Mouse (Mus musculus) brain, embryonic 14.5 days (tissue): ENCODE data around the gene Siae. TPM values are rescaled to one million over a fixed set of nuclear protein-coding genes. Genes with fewer than 3 reads are reported as not detected.

ENCODE experiments used
- DNase-seq: peaks from one replicate; pipeline ENCODE4 v3.0.0-alpha.2; 2011; ENCODE audit warnings: low read depth
- CTCF ChIP-seq: fragments of 200-500 bp; IDR thresholded peaks from 2 replicates; pipeline ENCODE4 v1.5.1; 2012; ENCODE audit warnings: inconsistent platforms, mild to moderate bottlenecking, moderate library complexity, borderline replicate concordance; ENCODE audit not compliant: insufficient read depth, insufficient read length; ENCODE audit errors: extremely low read depth
- POLR2A ChIP-seq: fragments of 200-500 bp; IDR thresholded peaks from 2 replicates; pipeline ENCODE4 v1.6.1; 2012; ENCODE audit warnings: mild to moderate bottlenecking, inconsistent platforms, borderline replicate concordance; ENCODE audit not compliant: poor library complexity, insufficient read depth, insufficient read length, severe bottlenecking; ENCODE audit errors: extremely low read depth
- polyA plus RNA-seq: library from polyadenylated mRNA; depleted of rRNA; stranded (reverse); fragments of >200 nt; gene quantifications from 2 replicates; pipeline ENCODE4 v1.2.3, GENCODE M21; 2012

The Siae gene
- polyA plus RNA-seq, 1 experiment = 7.8 TPM

DNA sequence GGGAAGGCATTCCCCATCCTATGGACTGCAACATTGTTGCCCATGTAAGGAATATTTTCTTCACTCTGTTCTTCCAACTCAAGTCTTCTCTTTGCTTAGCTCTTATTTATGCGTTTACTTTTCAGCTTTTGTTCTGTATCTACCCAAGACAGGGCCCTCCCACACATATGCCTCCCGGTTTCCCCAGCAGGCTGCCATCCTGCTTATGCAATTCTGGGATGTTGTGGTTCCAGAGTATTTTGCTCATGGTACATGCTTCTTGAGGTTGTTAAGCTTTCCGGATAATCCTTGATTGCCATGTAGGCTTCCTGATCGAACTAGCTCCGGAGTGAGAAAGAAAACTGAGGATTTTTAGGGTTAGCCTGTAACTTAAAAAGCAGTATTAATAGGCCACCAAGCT is 59.7 kb downstream of the Siae start:
- no peak for TF ChIP-seq CTCF
- TF ChIP-seq POLR2A = no peak
- DNase-seq = no peak

DNA sequence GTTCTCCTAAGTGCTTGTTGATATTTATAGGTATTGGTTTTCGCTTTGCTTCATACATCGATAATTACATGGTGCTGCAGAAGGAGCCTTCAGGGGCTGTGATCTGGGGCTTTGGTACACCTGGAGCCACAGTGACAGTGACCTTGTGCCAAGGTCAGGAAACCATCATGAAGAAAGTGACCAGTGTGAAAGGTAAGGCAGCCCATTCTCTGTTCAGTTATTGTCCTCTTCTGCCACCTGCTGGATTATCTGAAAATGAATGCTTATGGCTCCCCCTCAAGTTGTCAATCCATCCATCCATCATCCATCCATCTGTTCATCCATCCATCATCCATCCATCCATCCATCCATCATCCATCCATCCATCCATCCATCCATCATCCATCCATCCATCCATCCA is 61.3 kb downstream of the Siae start:
- DNase-seq = peak; percentile 64
- TF ChIP-seq CTCF = peak; percentile 60
- TF ChIP-seq POLR2A = no peak

DNA sequence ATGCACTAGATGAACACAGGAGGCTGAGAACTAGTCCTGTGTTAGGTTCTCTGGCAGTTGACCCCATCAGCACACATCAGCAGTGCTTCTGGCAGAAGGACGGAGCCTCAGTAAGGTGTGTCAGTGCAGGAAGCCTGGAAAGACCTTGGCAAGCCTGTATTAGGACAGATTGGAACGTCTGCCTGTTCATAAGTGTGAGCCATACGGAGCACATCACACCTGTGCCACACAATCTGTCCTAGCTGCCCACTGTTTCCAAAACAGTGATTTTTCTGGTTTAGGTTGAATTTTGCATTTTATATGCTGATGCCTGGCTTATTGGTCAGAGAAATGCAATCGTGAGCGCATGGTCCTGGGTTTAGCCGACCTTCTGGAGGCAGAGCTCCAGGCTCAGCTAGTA is 65.8 kb downstream of the Siae start:
- TF ChIP-seq CTCF (no peak), POLR2A (no peak)
- DNase-seq = peak; percentile 65

DNA sequence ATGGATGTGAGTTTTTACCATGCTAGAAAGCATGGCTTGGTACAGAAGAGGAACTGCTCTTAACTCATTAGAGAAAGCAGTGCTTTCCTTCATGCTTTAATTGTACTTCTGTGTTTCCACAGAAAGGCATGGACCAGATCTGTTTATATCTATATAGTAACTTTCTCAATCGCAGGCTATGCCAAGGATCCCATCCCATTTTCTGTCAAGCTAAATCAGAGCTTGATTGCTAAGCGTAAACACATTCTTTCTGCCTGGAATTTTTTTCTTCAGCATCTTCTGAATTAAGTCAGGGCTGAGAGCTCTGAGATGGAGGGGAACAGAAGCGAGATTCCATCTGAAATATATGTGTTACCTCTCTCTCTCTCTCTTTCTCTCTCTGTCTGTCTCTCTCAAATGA is 68.5 kb downstream of the Siae start:
- TF ChIP-seq POLR2A = no peak
- no peak for TF ChIP-seq CTCF
- peak; percentile 76 for DNase-seq

DNA sequence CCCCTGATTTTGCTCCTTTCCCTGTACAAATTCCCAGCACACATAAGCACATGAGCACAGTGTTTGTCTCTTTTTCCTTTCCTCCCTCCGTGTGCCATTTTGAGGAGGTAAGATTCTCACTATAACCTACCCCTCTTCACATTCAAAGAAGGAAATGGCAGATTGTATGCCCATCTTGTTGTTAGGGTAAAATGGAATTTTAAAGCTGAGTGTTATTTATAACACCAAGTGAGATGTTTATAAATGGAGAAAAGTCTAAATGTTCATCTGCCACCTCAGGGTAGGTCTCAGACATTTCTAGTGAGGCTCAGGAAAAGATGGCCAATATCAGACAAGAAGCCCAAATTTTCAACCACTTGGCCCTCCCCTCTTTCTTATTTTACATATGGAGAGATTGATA is 69.0 kb downstream of the Siae start:
- no peak for DNase-seq
- TF ChIP-seq CTCF = no peak
- no peak for TF ChIP-seq POLR2A

DNA sequence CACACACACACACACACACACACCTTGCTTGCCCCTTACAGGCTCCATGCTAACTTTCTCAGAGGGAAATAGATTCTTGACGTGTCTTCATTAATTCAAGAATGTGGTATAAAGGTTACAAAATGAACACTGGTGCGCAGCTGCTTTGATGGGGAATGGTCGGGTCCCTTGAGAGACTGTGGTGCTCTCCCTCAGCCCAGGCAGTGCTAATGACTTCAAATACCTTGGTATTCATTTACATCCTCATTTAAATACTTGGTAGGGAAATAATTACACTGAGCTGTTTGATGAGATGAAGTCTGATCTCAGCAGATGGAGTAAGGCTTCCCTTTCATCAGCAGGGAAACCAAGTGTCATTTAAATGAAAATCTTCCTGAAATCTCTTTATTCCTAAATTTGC is 69.6 kb downstream of the Siae start:
- peak; percentile 88 for DNase-seq

DNA sequence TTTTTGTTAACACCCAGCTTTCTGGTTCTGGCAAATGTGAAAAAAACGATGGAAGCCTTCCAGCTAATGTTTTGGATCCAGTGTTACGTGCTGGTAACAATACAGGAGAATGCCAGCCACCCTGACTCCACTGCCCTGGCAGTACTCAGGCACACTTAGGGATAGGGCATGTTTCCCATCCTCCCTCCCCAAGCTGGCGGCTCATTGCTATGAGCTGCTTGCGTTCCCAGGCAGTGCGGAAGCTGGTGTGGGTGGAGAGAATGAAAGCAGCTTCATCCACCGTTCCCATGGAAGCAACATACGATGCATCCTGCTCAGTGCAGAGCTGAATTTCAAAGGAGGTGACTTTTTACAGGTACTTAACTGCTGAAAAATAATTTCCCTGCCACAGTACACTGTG is 70.1 kb downstream of the Siae start:
- peak; percentile 94 for DNase-seq
- no peak for TF ChIP-seq CTCF
- TF ChIP-seq POLR2A = no peak

More for the DNA sequence above, 69.6 kb downstream of the Siae start:
- no peak for TF ChIP-seq POLR2A

DNA sequence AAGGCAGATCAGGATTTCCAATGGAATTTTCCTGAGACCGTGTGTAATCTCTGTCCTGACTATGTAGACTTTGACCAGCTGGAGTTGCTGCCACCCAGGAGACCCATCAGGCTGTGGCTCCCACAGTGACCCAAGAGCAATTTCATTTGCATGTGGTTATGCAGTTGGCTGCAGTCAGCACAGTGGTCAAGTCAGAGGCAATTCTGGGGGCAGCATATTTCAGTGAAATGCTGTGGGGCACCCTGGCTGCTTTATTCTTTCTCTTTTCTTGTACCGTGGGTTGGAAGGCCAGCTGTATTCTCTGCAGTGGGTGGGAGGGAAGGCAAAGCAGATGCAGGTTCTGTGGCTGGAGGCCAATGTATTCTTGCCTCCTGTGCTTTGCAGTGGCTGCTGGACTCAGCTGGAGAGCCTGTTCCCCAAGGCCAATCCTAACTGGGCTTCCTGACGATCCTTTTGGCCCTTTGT is 70.6 kb downstream of the Siae start:
- peak; percentile 59 for DNase-seq
- TF ChIP-seq POLR2A = no peak
- TF ChIP-seq CTCF = no peak

DNA sequence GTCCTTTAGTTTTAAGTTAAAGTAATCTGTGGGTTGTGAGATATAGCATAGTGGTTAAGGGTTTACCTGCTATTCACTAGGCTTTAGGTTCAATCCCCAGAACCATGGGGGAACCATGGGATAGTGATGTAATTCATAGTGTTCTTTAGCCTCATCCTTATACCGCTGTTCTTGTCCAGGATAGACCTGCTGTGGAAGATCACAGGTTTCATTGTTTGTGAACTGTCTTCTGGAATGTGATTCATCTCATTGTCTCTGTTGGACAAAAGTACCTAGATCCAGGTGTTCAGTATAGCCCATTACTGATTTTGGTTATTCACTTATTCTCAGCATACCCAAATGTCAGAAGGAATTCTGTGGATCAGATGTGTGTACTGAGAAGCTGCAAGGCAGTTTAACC is 71.8 kb downstream of the Siae start:
- no peak for TF ChIP-seq POLR2A
- no peak for TF ChIP-seq CTCF
- DNase-seq = no peak

DNA sequence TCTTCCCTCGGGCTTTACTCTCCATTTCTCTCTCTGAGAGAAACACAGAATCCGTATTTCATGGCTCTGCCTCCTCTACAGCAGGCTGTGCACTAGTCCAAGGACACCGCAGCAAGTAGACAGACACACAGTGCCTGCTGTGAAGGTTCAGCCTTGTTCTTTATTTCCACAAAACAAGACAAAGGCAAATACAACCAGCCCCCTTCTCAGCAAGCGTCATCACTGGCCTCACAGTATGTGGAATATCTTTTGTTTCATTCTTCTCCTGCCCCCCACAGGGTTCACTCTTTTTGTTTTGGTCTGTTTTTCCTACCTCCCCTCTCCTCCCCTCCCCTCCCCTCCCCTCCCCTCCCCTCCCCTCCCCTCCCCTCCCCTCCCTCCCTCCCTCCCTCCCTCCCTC is 73.1 kb downstream of the Siae start:
- TF ChIP-seq POLR2A = no peak
- TF ChIP-seq CTCF = no peak
- DNase-seq = no peak

DNA sequence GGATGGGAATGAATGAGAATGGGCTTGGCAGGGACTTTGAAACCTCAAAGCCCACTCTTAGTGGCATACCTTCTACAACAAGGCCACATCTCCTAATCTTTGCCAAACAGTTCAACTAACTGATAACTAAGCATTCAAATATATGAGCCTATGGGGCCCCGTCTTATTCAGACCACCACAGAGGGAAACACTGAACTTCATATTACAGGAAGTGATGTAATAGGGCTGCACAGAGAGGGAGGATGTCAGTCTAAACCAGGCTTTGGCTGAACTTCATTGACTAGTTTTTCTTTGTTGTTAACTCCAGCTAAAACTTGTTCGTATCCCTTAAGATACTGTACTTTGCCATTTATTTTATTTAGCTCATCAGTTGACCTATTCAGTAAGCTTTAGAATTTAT is 74.4 kb downstream of the Siae start:
- DNase-seq = no peak
- TF ChIP-seq POLR2A = no peak
- no peak for TF ChIP-seq CTCF

DNA sequence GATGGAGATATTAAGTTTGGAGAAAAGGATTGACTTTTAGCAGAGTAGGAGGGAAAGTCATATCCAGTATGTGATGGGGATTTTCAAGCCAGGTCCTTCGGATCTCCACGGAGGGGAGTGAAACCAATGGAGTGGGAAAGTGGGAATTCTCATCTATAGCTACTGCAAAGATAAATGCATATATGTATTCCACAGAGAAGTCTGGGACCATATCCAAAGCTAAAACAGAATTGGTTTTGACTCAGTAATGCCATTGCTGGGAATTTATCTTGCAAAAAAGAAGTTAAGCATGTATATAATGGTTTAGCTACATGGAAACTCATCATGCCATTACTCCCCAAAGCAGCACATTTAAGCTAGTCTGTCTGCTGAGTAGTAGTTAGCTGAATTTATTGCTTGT is 76.8 kb downstream of the Siae start:
- no peak for TF ChIP-seq POLR2A
- no peak for TF ChIP-seq CTCF
- DNase-seq = no peak

DNA sequence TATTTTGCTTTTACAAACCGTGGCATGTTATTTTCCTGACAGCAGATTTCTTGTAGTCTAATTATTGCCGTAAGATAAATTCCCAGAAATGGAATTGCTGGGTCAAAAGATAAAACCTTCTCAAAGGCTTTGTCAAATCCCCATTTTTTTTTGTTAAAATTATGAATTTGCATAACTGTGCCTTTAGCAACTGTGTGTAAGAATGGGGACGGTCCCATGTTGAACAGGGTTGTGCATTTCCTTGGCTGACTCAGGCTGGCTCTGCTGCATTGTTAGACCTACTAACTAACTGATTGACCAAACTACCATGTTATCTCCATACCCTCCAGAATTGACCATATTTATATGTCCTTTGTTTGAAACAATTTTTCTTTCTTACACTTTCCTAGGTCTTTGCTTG is 78.8 kb downstream of the Siae start:
- no peak for TF ChIP-seq POLR2A
- no peak for TF ChIP-seq CTCF
- no peak for DNase-seq
